Mouse (Mus musculus): ENCODE measurements around the gene Dph7.

DNA sequence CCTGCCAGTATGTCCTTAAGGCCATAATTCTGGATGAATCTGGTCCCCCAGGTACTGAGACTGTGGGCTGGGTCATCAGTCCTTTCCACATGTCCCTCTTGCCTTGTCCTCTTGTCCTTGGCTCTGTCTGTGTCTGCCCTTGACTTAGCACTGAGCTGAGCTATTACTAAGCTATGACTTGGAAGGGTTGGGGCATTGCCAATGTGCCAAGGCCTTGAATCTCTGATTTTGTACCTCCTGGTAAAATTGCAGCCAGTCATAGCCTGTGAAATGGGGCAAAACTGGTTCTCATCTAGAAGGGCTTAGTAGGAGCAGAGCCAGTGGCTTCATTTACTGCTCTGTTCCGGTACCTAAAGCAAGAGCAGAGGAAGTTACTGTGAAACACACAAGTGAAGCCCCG is 34.3 kb downstream of the Dph7 start:
- TF ChIP-seq POLR2A (IDR thresholded peaks at IDR 0.05; ENCODE audit: borderline replicate concordance, low read depth, low read length) (no peak), CTCF (IDR thresholded peaks at IDR 0.05; ENCODE audit: low read depth, low read length) (no peak)
